Mouse (Mus musculus): ENCODE data around the gene Gpx4. TPM values are rescaled to one million over a fixed set of nuclear protein-coding genes. Genes with fewer than 3 reads are reported as not detected.

The Gpx4 gene
- polyA plus RNA-seq, 1 experiment from 2014 or later = 594 TPM

Other genes with a start within 250 kb of the Gpx4 start
- gene Misp, start 226.2 kb upstream of the Gpx4 start, polyA plus RNA-seq (2014; fragmentation: Nextera tagmentation; extraction: Ambion mirVana) = 0.41 TPM in 1 of 2 replicates, not detected in the other
- 147 and 176 TPM in 2 replicates for gene Ptbp1, start 192.7 kb upstream of the Gpx4 start, polyA plus RNA-seq (2014; fragmentation: Nextera tagmentation; extraction: Ambion mirVana)
- gene Prtn3, start 172.7 kb upstream of the Gpx4 start, polyA plus RNA-seq (2014; fragmentation: Nextera tagmentation; extraction: Ambion mirVana) = 11.9 and 12.1 TPM in 2 replicates
- gene Plppr3, start 172.5 kb upstream of the Gpx4 start, polyA plus RNA-seq (2014; fragmentation: Nextera tagmentation; extraction: Ambion mirVana) = 112 and 117 TPM in 2 replicates
- gene Elane, start 160.9 kb upstream of the Gpx4 start, polyA plus RNA-seq (2014; fragmentation: Nextera tagmentation; extraction: Ambion mirVana) = 0.18 TPM in 1 of 2 replicates, not detected in the other
- not detected in 2 replicates for gene Cfd, start 156.3 kb upstream of the Gpx4 start, polyA plus RNA-seq (2014; fragmentation: Nextera tagmentation; extraction: Ambion mirVana)
- 39.7 and 45.7 TPM in 2 replicates for gene Med16, start 138.2 kb upstream of the Gpx4 start, polyA plus RNA-seq (2014; fragmentation: Nextera tagmentation; extraction: Ambion mirVana)
- 20.6 and 25.6 TPM in 2 replicates for gene Gm26602, start 136.3 kb upstream of the Gpx4 start, polyA plus RNA-seq (2014; fragmentation: Nextera tagmentation; extraction: Ambion mirVana)
- gene Kiss1r, start 130.2 kb upstream of the Gpx4 start, polyA plus RNA-seq (2014; fragmentation: Nextera tagmentation; extraction: Ambion mirVana) = 0.34 and 0.61 TPM in 2 replicates
- gene R3hdm4, start 126.0 kb upstream of the Gpx4 start, polyA plus RNA-seq (2014; fragmentation: Nextera tagmentation; extraction: Ambion mirVana) = 127 and 135 TPM in 2 replicates
- 4.2 and 6.2 TPM in 2 replicates for gene Arid3a, start 120.1 kb upstream of the Gpx4 start, polyA plus RNA-seq (2014; fragmentation: Nextera tagmentation; extraction: Ambion mirVana)
- gene Wdr18, start 87.0 kb upstream of the Gpx4 start, polyA plus RNA-seq (2014; fragmentation: Nextera tagmentation; extraction: Ambion mirVana) = 92.7 and 98.4 TPM in 2 replicates
- 0.22 and 0.38 TPM in 2 replicates for gene Grin3b, start 76.5 kb upstream of the Gpx4 start, polyA plus RNA-seq (2014; fragmentation: Nextera tagmentation; extraction: Ambion mirVana)
- 11.9 and 13.5 TPM in 2 replicates for gene Tmem259, start 62.8 kb upstream of the Gpx4 start, polyA plus RNA-seq (2014; fragmentation: Nextera tagmentation; extraction: Ambion mirVana)
- 158 and 160 TPM in 2 replicates for gene Cnn2, start 58.6 kb upstream of the Gpx4 start, polyA plus RNA-seq (2014; fragmentation: Nextera tagmentation; extraction: Ambion mirVana)
- 2.8 and 2.9 TPM in 2 replicates for gene Abca7, start 50.7 kb upstream of the Gpx4 start, polyA plus RNA-seq (2014; fragmentation: Nextera tagmentation; extraction: Ambion mirVana)
- 3.6 and 3.8 TPM in 2 replicates for gene Arhgap45, start 30.5 kb upstream of the Gpx4 start, polyA plus RNA-seq (2014; fragmentation: Nextera tagmentation; extraction: Ambion mirVana)
- 200 and 225 TPM in 2 replicates for gene Polr2e, start 7.4 kb upstream of the Gpx4 start, polyA plus RNA-seq (2014; fragmentation: Nextera tagmentation; extraction: Ambion mirVana)
- 7.0 and 7.3 TPM in 2 replicates for gene Sbno2, start 58.4 kb downstream of the Gpx4 start, polyA plus RNA-seq (2014; fragmentation: Nextera tagmentation; extraction: Ambion mirVana)
- 18.5 and 23.1 TPM in 2 replicates for gene Stk11, start 68.6 kb downstream of the Gpx4 start, polyA plus RNA-seq (2014; fragmentation: Nextera tagmentation; extraction: Ambion mirVana)
- 329 and 355 TPM in 2 replicates for gene Atp5d, start 91.5 kb downstream of the Gpx4 start, polyA plus RNA-seq (2014; fragmentation: Nextera tagmentation; extraction: Ambion mirVana)
- 11.1 and 11.8 TPM in 2 replicates for gene Cbarp, start 93.7 kb downstream of the Gpx4 start, polyA plus RNA-seq (2014; fragmentation: Nextera tagmentation; extraction: Ambion mirVana)
- 66.0 and 71.3 TPM in 2 replicates for gene Midn, start 101.1 kb downstream of the Gpx4 start, polyA plus RNA-seq (2014; fragmentation: Nextera tagmentation; extraction: Ambion mirVana)
- gene Cirbp, start 118.8 kb downstream of the Gpx4 start, polyA plus RNA-seq (2014; fragmentation: Nextera tagmentation; extraction: Ambion mirVana) = 81.5 and 87.1 TPM in 2 replicates
- gene 1600002K03Rik, start 125.8 kb downstream of the Gpx4 start, polyA plus RNA-seq (2014; fragmentation: Nextera tagmentation; extraction: Ambion mirVana) = 8.0 and 8.7 TPM in 2 replicates
- gene Efna2, start 132.3 kb downstream of the Gpx4 start, polyA plus RNA-seq (2014; fragmentation: Nextera tagmentation; extraction: Ambion mirVana) = 78.1 and 91.7 TPM in 2 replicates
- 134 and 142 TPM in 2 replicates for gene Mum1, start 179.3 kb downstream of the Gpx4 start, polyA plus RNA-seq (2014; fragmentation: Nextera tagmentation; extraction: Ambion mirVana)
- 209 and 229 TPM in 2 replicates for gene Ndufs7, start 202.0 kb downstream of the Gpx4 start, polyA plus RNA-seq (2014; fragmentation: Nextera tagmentation; extraction: Ambion mirVana)
- gene Gamt, start 213.8 kb downstream of the Gpx4 start, polyA plus RNA-seq (2014; fragmentation: Nextera tagmentation; extraction: Ambion mirVana) = 24.6 and 28.9 TPM in 2 replicates
- gene Dazap1, start 214.3 kb downstream of the Gpx4 start, polyA plus RNA-seq (2014; fragmentation: Nextera tagmentation; extraction: Ambion mirVana) = 37.8 and 42.6 TPM in 2 replicates
- gene Rps15, start 245.3 kb downstream of the Gpx4 start, polyA plus RNA-seq (2014; fragmentation: Nextera tagmentation; extraction: Ambion mirVana) = 752 and 845 TPM in 2 replicates
- 63.4 and 66.5 TPM in 2 replicates for gene Apc2, start 248.8 kb downstream of the Gpx4 start, polyA plus RNA-seq (2014; fragmentation: Nextera tagmentation; extraction: Ambion mirVana)